Mouse (Mus musculus) lung, adult 18-20 months (tissue): ENCODE measurements at regions not wholly inside any gene's neighbourhood (a gene's known extent, or its start where the extent isn't known, plus 50 kb on each side); places are given as distances from the start of the nearest gene placed in this dataset.

ENCODE experiments used
- DNase-seq, 2 experiments: peaks; one replicate each; pipeline ENCODE4 v3.0.0; 2022; ENCODE audit warnings: mixed read lengths in 2 of 2

DNA sequence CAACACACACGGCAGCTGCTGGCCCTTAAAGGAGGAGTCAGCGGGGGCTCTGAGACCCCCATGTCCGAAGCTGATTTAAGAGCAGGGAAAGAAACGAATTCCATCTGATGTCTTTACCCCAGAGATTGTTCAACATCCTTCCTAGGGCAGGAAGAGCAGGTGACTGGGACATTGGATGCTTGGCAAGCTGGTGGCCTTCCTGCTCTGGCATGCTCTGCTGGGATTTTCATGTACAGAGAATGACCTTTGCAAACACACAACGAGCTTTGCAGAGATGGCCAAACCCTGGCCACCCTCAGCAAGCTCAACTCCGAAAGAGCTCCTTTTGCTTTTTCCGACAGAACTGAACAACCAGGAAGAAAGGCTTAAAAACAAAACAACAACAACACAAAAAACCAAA, 194.7 kb upstream of the Map3k1 start:
- DNase-seq = no peak

GRCm38 (mm10) chr13:112004126-112004525, 195.3 kb upstream of the Map3k1 start:
- no peak for DNase-seq

DNA sequence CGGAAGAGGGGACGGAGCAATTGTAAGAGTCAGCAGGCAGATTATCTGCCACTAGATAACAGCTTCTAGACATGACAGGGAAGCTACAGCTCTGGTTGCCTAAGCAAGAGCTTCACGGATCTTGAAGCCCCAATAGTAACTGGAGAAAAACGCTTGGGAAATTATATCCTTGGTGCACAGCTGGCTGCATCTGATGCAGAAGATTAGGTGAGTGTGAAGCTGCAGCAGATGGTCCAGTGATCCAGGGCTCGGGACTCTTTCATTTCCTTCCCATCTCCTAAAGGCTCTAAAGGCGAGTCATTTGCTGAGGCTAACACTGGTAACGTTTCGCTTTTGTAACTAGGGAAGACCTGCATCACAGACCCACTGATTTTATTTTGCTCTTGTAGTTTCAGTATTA, 196.6 kb upstream of the Map3k1 start:
- no peak for DNase-seq

- no peak for DNase-seq
Measured at GRCm38 (mm10) chr13:112008806-112009205, 200.0 kb upstream of the Map3k1 start.

DNA sequence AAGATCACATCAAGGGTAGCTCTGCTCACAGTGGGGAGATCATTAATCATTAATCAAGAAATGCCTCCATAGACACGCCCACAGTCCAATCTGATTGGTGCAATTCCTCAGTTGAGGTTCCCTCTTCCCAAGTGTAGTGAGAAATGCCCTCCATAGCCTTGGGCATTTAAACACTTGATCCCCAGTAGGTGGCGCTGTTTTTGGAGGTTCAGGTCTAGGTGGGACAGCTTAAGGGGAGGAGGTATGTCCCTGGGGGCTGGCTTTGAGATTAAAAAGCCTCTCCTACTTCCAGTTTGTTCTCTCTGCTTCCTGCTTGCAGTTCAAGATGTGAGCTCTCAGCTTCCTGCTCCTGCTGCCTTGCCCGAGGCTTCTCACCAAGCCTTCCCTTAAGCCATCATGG, 200.5 kb upstream of the Map3k1 start:
- DNase-seq = no peak

DNA sequence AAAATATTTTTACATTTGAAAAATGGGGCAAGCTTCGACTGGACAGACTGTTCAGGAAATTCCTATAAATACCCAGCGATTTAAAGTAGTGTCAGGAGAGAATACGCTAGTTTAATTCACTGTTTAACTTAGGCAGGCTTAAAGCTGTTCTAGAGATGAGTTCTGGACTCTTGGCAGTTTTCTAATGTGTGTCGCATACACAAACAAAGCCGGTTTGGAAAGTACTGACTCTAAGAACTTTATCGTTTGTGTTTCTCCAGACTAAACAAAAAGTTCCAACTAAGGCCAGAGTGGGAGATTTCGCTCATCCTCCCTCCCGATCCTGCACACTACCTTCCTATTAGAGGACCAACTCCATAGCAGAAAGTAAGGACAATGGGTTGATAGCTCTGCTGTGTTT, 201.7 kb upstream of the Map3k1 start:
- DNase-seq = no peak

GRCm38 (mm10) chr13:112012640-112013039, 203.8 kb upstream of the Map3k1 start:
- no peak for DNase-seq

DNA sequence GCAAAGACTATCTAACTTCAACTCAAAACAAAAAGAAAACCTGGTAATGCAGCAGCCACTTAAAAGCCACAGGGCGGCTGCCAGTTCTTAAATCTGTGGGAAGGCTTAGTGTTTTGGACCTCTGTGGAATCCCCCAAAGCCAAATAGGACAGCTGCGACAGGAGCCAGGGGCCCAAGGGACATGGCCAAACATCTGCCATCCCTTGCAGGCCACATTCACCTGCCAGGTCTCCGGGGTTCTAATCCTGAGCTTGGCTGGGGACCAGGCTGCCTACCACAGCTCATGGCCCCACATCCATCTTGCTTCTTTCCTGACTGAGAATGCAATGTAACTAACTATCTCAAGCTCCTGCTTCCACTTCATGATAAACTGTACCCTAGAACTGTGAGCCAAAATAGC, 206.3 kb upstream of the Map3k1 start:
- DNase-seq = no peak

DNA sequence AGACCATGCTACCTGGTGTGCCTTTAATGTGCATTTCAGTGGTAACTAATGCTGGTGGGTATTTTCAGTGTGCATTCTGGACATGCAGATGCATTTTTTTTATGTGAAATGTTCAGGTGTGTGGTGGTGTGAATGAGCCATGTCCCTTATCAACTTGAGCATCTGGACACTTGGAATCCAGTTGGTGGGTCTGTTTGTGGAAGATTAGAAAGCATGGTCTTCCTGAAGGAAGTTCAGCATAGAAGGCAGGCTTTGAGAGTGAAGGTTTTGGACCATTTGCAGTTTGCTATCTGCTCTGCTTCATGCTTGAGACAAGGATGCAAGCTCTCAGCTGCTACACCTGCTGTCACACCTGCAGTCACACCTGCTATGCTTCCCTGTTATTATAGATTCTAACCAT, 207.5 kb upstream of the Map3k1 start:
- no peak for DNase-seq

DNA sequence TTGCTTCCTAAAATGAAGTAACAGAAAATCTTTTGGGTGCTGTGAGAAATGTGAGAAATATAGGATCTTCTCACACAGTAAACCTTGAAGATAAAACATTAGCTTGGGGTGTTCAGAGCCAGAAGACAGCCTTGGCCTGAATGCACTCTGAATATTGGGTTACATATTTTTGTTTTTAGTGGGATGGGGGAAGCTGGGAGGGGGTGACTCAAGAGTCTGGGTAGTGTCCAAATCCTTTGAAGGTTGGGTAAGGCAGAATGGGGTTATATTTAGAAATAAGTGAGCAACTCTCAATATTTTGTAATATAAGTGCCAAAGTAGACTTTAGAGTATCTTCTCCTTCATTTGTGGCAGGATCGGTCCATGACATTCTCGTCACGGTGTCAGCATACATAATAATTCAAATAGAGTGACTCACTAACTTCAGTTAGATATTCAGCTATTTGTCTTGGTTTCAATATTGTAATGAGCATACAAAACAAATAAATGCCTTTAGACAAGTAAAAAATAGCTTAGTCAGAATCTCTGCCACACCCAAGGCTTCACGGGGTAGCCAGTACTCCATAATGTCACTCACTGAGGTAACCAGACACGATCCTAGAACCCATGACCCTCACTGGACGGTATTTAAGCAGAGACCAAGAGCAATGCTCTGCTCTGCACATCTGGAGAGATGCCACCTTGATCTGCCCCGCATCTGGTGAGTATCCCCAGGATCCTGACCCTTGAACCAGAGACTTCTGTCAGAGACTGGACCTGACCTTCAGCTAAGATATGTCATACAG, 209.9 kb upstream of the Map3k1 start:
- no peak for DNase-seq

- no peak for DNase-seq
Measured at GRCm38 (mm10) chr13:112019575-112019974, 210.8 kb upstream of the Map3k1 start.

DNA sequence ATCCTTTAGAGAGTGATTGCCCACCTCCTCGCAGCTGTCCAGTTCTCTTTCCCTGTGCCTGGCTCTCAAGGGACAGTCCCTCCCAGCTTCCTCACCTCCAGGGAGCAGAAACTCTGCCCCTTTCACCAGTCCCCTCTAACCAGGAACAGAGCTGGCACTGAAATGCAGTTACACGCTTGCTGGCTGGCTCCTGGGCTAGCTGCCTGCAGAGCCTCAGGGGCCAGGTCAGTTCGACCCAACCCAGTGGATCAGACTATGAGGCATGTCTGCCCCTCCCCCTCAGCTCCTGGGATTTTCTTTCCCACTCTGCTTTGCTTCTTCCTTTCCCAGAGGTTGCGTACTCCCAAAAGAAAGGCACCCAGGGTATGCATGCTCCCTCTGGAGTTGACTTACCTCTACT, 214.4 kb upstream of the Map3k1 start:
- DNase-seq = no peak

DNA sequence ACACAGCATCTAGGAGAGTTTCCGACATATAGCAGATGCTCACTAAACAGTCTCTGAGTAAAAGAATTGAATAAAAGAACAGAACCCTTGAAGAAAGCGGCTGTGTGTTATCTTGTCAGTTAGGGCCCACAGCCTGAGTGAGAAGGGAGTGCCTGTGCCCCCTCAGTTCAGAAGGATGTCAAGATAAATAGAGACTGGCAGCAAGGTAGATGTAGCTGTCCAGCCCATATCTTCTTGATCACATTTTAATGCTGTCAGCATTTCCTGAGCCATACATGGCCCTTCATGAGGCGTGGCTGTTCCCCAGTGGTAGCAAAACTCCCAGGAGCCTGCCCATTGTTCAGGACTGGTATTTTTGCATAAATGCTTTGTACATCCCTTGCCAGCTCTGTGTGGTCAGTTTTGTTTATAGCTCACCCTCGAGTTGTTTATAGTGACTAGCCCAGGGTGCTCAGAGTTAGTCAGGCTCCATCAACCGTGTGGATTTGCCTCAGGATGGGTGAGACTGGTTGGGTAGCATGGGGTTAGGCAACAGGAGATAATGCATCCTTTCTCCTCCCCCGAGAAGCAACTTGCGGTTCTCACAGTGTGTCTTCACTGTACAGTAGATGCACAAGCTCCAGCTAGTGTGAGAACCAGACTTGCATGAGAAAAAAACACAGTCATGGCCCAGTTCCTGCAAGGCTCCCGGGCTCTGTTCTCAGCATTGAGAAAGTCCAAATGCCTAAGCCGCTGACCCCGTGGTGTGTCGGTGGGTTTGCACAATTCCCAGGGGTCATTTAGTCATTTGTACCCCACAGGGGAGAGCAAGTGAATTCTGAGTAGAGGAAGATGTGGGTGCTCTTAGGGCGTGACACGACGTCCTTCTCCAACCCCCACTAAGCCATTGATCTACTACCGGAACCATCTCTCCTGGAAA, 216.1 kb upstream of the Map3k1 start:
- peak in 1 of 2 experiments; percentile 34 for DNase-seq

- DNase-seq = peak in 1 of 2 experiments; percentile 26
Measured at GRCm38 (mm10) chr13:112025586-112025950, 216.8 kb upstream of the Map3k1 start.

DNA sequence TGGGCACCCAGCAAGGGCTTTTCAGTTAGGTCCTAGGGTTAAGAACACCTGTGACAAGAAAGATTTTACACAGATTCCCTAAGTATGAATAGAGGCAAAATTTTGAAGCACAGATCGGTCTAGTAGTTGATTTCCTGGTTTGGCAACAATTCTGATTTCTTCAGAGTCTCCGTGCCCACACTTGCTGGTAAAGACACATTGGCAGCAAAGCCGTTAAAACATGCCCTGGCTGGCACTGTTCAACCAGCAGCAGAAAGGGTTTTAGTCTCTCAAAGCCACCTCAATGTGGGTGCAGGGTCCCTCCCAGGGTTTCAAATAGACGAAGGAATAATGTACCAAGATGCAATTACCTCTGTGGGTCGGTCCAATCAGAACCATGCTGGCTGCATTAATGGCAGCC, 218.9 kb upstream of the Map3k1 start:
- no peak for DNase-seq

DNA sequence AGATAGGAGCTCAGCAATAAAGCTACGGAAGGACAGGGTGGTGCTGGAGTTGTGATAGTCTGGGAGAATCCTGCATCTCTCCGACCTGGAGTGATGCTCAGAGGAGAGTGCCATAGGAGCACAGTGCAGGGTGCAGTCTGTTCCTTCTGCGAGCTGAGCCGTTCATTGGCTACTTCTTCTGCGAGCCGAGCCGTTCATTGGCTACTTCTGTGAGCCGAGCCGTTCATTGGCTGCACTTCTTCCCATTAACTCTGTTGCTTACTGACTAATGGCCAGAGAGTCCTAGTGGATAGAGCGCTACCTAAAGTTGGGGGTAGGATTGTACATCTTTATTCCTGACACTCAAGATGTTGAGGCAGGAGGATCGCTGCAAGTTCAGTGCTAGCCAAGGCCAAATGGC, 222.3 kb upstream of the Map3k1 start:
- DNase-seq = no peak

GRCm38 (mm10) chr13:112031631-112032320, 223.0 kb upstream of the Map3k1 start:
- DNase-seq = no peak

DNA sequence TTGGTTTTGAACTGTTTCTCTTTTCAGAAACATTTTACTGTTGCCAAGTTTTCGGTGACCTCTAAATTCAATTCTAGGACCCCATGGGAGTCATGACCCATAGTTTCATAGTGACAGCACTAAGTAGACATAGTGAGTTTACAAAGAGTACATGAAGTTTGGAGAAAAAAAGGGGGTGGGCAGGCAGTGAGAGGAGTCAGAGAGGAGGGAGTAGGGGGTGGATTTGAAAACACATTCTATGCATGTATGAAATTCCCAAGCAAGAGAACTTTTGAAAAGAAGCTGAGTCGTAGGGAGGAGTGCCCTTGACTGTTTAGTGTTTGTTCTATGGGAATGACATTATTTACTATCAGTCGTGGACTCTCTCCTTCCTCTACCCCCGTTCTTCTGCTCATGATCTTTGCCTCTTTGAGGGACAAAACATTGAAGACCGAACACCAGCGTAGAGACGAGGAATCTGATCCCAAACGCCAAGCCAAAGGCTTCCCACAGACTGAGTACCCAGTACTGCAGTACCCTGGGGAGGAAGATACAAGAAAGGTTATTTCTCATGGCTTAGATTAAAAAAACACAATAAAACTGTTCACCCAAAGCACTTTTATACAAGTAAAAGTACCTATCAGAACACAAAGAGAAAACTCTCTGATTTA, 229.1 kb upstream of the Map3k1 start:
- no peak for DNase-seq

- DNase-seq = no peak
Measured at GRCm38 (mm10) chr13:112038556-112039304, 229.9 kb upstream of the Map3k1 start.

GRCm38 (mm10) chr13:112039422-112040145, 230.8 kb upstream of the Map3k1 start:
- no peak for DNase-seq

GRCm38 (mm10) chr13:112043524-112044246, 234.9 kb upstream of the Map3k1 start:
- DNase-seq = no peak
